Mouse (Mus musculus) left cerebral cortex, adult 2 months (tissue): ENCODE data around the gene Sycp2. TPM values are rescaled to one million over a fixed set of nuclear protein-coding genes. Genes with fewer than 3 reads are reported as not detected.

Experiments used
- DNase-seq, 2 experiments: peaks; one replicate each; pipeline ENCODE4 v3.0.0; 2021 to 2022; ENCODE audit warnings: low spot score in 2 of 2, mixed read lengths in 1 of 2; ENCODE audit errors: extremely low spot score in 1 of 2
- H3K27ac ChIP-seq: fragments of 200-600 bp; 2 replicates; pipeline ENCODE4 v1.8.1; 2022
- H3K4me3 ChIP-seq: fragments of 200-600 bp; 2 replicates; pipeline ENCODE4 v1.8.1; 2022
- CTCF ChIP-seq: fragments of 200-600 bp; IDR thresholded peaks from 2 replicates; pipeline ENCODE4 v1.8.1; 2022; ENCODE audit warnings: antibody characterized with exemption, mild to moderate bottlenecking, moderate library complexity
- intact Hi-C: fragments of 180-260 bp; cut with DNase I; formaldehyde crosslinking; loops from one replicate; pipeline ENCODE4 v1.15.1; 2025
- long read RNA-seq, 2 experiments: library from polyadenylated mRNA; stranded (forward); transcript quantifications; one replicate each; pipeline ENCODE4 v2.0.0; 2021; ENCODE audit warnings: borderline mapping rate in 2 of 2
- total RNA-seq, 2 experiments: library from RNA; stranded (reverse); gene quantifications; 2 replicates each; pipeline ENCODE4 v1.2.3; 2021

Gene Sycp2
- 1 to 10 TPM; 1.1 to 1.4 TPM for total RNA-seq
- long read RNA-seq, experiment 1: 0 reads
- long read RNA-seq, experiment 2, partial matches to known transcripts: 0 of 2 reads
- long read RNA-seq, experiment 2, other reads (novel, unspliced or antisense): 2 of 2 reads

DNA sequence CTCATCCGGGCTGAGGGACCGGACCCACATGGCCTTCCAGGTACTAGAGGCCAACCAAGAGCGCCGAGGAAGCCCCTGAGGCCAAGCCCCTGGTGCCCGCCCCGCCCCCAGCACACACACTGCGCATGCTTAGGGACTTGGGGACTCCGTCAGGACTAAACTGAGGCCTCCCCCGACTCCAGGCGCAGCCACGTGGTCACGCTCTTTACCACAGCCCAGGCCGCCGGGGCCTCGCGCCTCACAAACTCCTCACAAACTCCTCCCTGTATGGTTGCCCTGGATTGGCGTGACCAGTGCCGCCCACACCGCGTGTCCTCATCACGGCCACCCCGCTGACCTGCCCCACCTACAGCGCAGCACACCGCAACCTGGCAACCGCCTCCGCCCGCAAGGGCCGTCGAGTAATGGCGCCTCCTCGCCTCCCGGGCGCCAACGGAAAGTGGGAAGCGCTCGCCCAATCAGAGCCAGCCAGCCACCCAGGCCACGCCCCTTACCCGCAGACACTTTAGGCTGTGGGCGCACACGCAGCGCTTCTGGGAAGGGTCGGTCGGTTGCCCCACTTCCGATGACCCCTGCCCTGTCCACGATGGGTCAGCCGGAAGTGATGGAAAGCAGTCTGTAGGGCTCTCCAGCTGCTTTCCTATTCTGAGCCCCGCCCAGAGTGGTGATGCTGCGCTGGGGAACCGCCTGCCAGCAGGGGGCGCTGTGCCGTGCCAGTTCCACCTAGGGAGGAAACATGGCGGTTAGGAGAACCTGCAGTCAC, at the start of gene Sycp2:
Gene Sycp2 (minus strand): TSS at position 633 of the 763 bp plus-strand sequence.
- no peak for DNase-seq
- no peak within 1 kb of the TSS for H3K27ac ChIP-seq
- intact Hi-C loops: no loop called here
- TF ChIP-seq CTCF: peak; percentile 46
- H3K4me3 ChIP-seq: no peak within 1 kb of the TSS

GRCm38 (mm10) chr2:178454664-178455516, 47.4 kb upstream of the Sycp2 start:
- TF ChIP-seq CTCF: no peak
- no peak for DNase-seq
- intact Hi-C loops: no loop called here
- Histone ChIP-seq H3K27ac (no peak overlapping the region), H3K4me3 (no peak overlapping the region)

GRCm38 (mm10) chr2:178450961-178451360, 43.5 kb upstream of the Sycp2 start:
- intact Hi-C loops: no loop called here

DNA sequence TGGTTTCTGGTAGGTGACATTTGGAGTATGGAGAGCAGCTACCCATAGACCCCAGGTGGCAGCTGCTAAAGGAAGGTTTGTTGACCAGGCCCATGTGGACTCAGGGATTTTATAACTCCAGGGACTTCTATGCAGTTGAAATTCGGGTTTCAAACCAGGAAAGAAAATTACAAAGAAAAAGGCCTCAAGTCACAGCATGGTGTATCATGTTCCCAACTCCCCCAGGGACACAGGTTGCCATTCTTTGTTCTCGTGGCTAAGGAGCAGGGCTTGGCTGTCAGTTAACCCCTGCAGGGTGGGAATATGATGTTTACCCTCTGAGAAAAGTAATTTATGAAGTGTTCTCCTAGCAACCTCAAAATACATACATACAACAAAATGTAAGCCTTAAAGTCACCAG, 42.8 kb upstream of the Sycp2 start:
- TF ChIP-seq CTCF: no peak
- Histone ChIP-seq H3K27ac (no peak overlapping the region), H3K4me3 (no peak overlapping the region)
- DNase-seq: no peak
- intact Hi-C loops: no loop called here

More at GRCm38 (mm10) chr2:178450961-178451360, 43.5 kb upstream of the Sycp2 start:
- Histone ChIP-seq H3K27ac (no peak overlapping the region), H3K4me3 (no peak overlapping the region)
- no peak for DNase-seq
- no peak for TF ChIP-seq CTCF

GRCm38 (mm10) chr2:178449386-178449785, 41.9 kb upstream of the Sycp2 start:
- H3K4me3 ChIP-seq: no peak overlapping the region
- no peak for TF ChIP-seq CTCF
- DNase-seq: no peak
- no peak overlapping the region for H3K27ac ChIP-seq
- intact Hi-C loops: no loop called here

DNA sequence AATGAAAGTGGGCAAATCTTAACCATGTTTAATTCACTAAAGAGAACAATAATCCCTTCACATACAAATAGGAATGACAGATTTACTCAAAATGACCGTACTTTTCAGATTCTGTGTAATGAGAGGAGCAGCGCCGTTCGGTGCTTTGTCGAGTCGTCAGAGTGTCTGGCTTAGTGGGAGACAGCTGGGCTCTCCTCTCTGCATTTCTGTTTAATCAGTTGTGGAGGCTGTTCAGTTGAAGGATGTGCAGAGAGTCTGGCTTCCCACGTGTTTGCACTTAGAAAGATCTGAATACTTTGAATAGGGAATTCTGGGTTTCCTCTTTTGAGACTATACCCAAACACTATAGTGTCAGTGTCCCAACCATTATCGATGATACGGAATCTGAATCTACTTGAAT, 29.8 kb upstream of the Sycp2 start:
- DNase-seq: no peak
- Histone ChIP-seq H3K4me3 (no peak overlapping the region), H3K27ac (no peak overlapping the region)
- TF ChIP-seq CTCF: no peak
- intact Hi-C loops: no loop called here

GRCm38 (mm10) chr2:178433903-178434302, 26.4 kb upstream of the Sycp2 start:
- no peak overlapping the region for H3K4me3 ChIP-seq
- intact Hi-C loops: no loop called here
- H3K27ac ChIP-seq: no peak overlapping the region
- no peak for TF ChIP-seq CTCF
- no peak for DNase-seq

- intact Hi-C loops: no loop called here
- Histone ChIP-seq H3K4me3 (no peak overlapping the region), H3K27ac (no peak overlapping the region)
- TF ChIP-seq CTCF: no peak
- no peak for DNase-seq
Measured at GRCm38 (mm10) chr2:178433495-178433894, 26.0 kb upstream of the Sycp2 start.

GRCm38 (mm10) chr2:178430231-178430630, 22.7 kb upstream of the Sycp2 start, which contains the start of gene Cdh26:
Cdh26 (plus strand) TSS chr2:178430531.
- Histone ChIP-seq H3K27ac (no peak within 1 kb of the TSS), H3K4me3 (no peak within 1 kb of the TSS)
- no peak for DNase-seq
- intact Hi-C loops: no loop called here
- no peak for TF ChIP-seq CTCF

DNA sequence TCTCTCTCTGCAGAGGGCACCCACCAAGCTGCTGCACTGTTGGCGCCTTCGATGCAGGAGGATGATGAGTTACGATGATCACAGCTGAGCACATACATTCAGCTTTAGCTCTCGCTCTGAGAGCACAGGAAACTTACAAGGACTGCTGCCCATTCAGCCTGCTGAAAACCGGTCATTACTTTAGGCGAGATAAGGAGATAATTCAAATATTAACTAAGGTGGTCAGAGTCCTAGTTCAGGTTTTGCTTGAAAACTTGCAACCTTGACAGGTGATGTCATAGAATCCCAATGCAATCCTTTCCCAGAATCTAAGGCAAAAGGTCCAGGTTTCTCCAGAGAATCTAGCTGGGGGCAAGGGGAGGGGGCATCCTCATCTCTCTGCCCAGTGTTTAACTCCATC, 21.9 kb upstream of the Sycp2 start:
- no peak overlapping the region for H3K4me3 ChIP-seq
- no peak for DNase-seq
- intact Hi-C loops: loop anchor here (5.0 to 10.0 kb wide), 2 partner anchors 78 to 235 kb away; no protein-coding TSS in a partner anchor
- TF ChIP-seq CTCF: no peak
- no peak overlapping the region for H3K27ac ChIP-seq

DNA sequence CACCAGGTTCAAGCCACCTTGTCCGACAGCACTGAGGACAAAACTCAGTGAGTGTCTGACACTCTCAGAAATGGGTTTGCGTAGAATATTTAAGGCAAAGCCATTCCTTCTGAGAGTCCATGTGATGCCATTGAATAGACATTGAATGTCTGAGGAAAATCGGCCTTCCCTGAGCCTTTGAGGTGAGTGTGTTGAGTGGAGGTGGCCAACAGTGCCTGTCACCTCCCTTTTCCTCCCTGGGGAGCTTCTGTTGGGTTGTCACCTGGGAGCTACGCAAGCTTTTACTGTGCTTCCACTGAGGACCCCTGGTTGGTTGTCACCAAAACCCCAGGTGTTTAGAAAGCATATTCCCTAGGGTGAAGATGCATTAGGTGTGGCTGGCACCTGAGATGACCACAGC, 21.2 kb upstream of the Sycp2 start:
- no peak for TF ChIP-seq CTCF
- H3K4me3 ChIP-seq: no peak overlapping the region
- intact Hi-C loops: loop anchor here (5.0 to 10.0 kb wide), 2 partner anchors 79 to 236 kb away; no protein-coding TSS in a partner anchor
- DNase-seq: no peak
- H3K27ac ChIP-seq: no peak overlapping the region

- Histone ChIP-seq H3K4me3 (no peak overlapping the region), H3K27ac (no peak overlapping the region)
- TF ChIP-seq CTCF: no peak
- intact Hi-C loops: loop anchor here (5.0 to 10.0 kb wide), 2 partner anchors 79 to 237 kb away; no protein-coding TSS in a partner anchor
- no peak for DNase-seq
Measured at GRCm38 (mm10) chr2:178428183-178428582, 20.7 kb upstream of the Sycp2 start.
